Mouse (Mus musculus) CH12.LX (cell line): ENCODE measurements around the gene Nek6. TPM values are rescaled to one million over a fixed set of nuclear protein-coding genes. Genes with fewer than 3 reads are reported as not detected.

Experiments
- DNase-seq: peaks from one replicate; pipeline ENCODE4 v3.0.0-alpha.2; 2013; ENCODE audit errors: extremely low read depth
- H3K27ac ChIP-seq: 2 replicates; pipeline ENCODE4 v1.5.1; 2012; ENCODE audit warnings: low read depth, mild to moderate bottlenecking, control low read depth, moderate library complexity; ENCODE audit not compliant: insufficient read depth
- H3K27me3 ChIP-seq: replicated peaks from 2 replicates; pipeline ENCODE3; 2012; ENCODE audit warnings: inconsistent platforms
- H3K36me3 ChIP-seq, 2 experiments: replicated peaks in 1 of 2; 2 replicates each; pipeline versions ENCODE3 to v1.6.1; 2012; ENCODE audit warnings: inconsistent platforms in 1 of 2, low read length in 1 of 2, mild to moderate bottlenecking in 1 of 2, mixed read lengths in 1 of 2, moderate library complexity in 1 of 2; ENCODE audit not compliant: control insufficient read depth in 1 of 2, insufficient read depth in 1 of 2
- H3K4me1 ChIP-seq, 2 experiments: 2 replicates each; pipeline ENCODE4 v1.6.1; 2012; ENCODE audit warnings: inconsistent platforms in 1 of 2, moderate library complexity in 1 of 2; ENCODE audit not compliant: insufficient read depth in 2 of 2, control insufficient read depth in 1 of 2
- H3K4me2 ChIP-seq: 2 replicates; pipeline ENCODE4 v1.6.1; 2012; ENCODE audit warnings: low read depth, mild to moderate bottlenecking, control low read depth; ENCODE audit not compliant: poor library complexity, insufficient read depth, severe bottlenecking
- H3K4me3 ChIP-seq, 3 experiments: fragments of 150-350 bp in 1 of 3; sonication (generic) in 1 of 3; replicated peaks in 1 of 3; 2 replicates each; pipeline versions ENCODE3 to v1.5.1; 2011 to 2012; ENCODE audit warnings: low read depth in 2 of 3, low read length in 2 of 3, mild to moderate bottlenecking in 2 of 3, moderate library complexity in 2 of 3, control low read depth in 1 of 3, improper control_type of control experiment in 1 of 3, inconsistent platforms in 1 of 3, mixed read lengths in 1 of 3; ENCODE audit not compliant: poor library complexity in 1 of 3
- H3K79me2 ChIP-seq: replicated peaks from 2 replicates; pipeline ENCODE4 v1.6.1; 2012; ENCODE audit warnings: mild to moderate bottlenecking, moderate library complexity; ENCODE audit not compliant: control insufficient read depth, poor library complexity, insufficient read depth, severe bottlenecking; ENCODE audit errors: extremely low read depth
- H3K9ac ChIP-seq: 2 replicates; pipeline ENCODE4 v1.6.1; 2012; ENCODE audit warnings: low read depth, mild to moderate bottlenecking, control low read depth, moderate library complexity; ENCODE audit not compliant: insufficient read depth
- H3K9me3 ChIP-seq: replicated peaks from 2 replicates; pipeline ENCODE3; 2012; ENCODE audit warnings: low read length, inconsistent platforms, mixed read lengths
- BHLHE40 ChIP-seq: IDR thresholded peaks from 2 replicates; pipeline ENCODE4 v1.6.1; 2011; ENCODE audit warnings: mild to moderate bottlenecking, low read depth, low read length, improper control_type of control experiment
- CHD1 ChIP-seq: IDR thresholded peaks from 2 replicates; pipeline ENCODE4 v1.6.1; 2012; ENCODE audit warnings: low read depth, low read length, improper control_type of control experiment, inconsistent platforms
- ETS1 ChIP-seq: conservative IDR thresholded peaks from 2 replicates; pipeline ENCODE4 v1.6.1; 2012; ENCODE audit warnings: low read depth, mild to moderate bottlenecking, inconsistent platforms, low read length, improper control_type of control experiment, moderate library complexity
- MAX ChIP-seq: IDR thresholded peaks from 2 replicates; pipeline ENCODE4 v1.6.1; 2011; ENCODE audit warnings: low read length, improper control_type of control experiment
- MEF2A ChIP-seq: IDR thresholded peaks from 2 replicates; pipeline ENCODE4 v1.6.1; 2014; ENCODE audit warnings: low read depth, mild to moderate bottlenecking, inconsistent platforms, low read length, improper control_type of control experiment, borderline replicate concordance
- NRF1 ChIP-seq: IDR thresholded peaks from 2 replicates; pipeline ENCODE4 v1.6.1; 2014; ENCODE audit warnings: low read depth, mild to moderate bottlenecking, inconsistent platforms, low read length, improper control_type of control experiment, moderate library complexity
- RCOR1 ChIP-seq: conservative IDR thresholded peaks from 2 replicates; pipeline ENCODE4 v1.6.1; 2012; ENCODE audit warnings: low read depth, mild to moderate bottlenecking, inconsistent platforms, low read length, improper control_type of control experiment
- dilution Hi-C: fragments of 300-500 bp; cut with MboI; formaldehyde crosslinking; loops from 2 replicates; pipeline ENCODE4 v1.14.3; 2020; ENCODE audit warnings: low sequenced_read_pairs; ENCODE audit not compliant: extremely low pct_unique_long_range_greater_than_20kb, extremely low pct_ligation_motif_present
- in situ Hi-C: fragments of 300-500 bp; cut with MboI; formaldehyde crosslinking; loops from 3 replicates; pipeline ENCODE4 v1.14.3; 2019; ENCODE audit warnings: low sequenced_read_pairs, low pct_ligation_motif_present, low pct_unique_long_range_greater_than_20kb, mixed read lengths
- polyA plus RNA-seq: library from polyadenylated mRNA; unstranded; fragments of >175 nt; gene quantifications from 2 replicates; pipeline ENCODE4 v1.2.1, GENCODE M21; 2012; ENCODE audit warnings: low read depth; ENCODE audit not compliant: insufficient read length
- total RNA-seq, 2 experiments: library from RNA; depleted of rRNA; stranded (reverse); fragments of 300-350 nt in 1 of 2; fragments of >200 nt in 1 of 2; gene quantifications; 2 replicates each; pipeline ENCODE4 v1.2.3; 2012 to 2014

Gene Nek6
- total and polyA plus RNA-seq, 3 experiments = 31.0 to 39.9 (median 36.7) TPM

DNA sequence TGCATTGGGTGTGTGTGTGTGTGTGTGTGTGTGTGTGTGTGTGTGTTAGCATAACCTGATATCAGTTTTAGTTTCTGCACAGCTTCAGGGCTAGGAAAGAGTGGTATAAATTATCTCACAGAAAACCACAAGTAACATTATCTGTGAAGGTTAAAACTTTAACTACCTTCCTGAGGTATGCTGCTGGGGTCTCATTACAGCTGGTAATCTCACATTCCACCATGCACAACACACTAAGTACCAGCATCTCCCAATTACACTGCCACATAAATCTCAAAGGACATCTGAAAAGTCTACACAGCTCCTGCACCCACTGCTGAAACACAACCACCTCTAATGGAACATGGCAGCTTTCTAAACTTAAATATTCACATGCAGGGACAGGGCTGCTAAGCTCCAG, 89.4 kb downstream of the Nek6 start:
- TF ChIP-seq RCOR1 = no peak
- no peak for TF ChIP-seq CHD1
- TF ChIP-seq MEF2A = no peak
- no peak for TF ChIP-seq NRF1
- dilution Hi-C loops (no loop called here), in situ Hi-C loops (no loop called here)
- Histone ChIP-seq H3K9ac (no peak overlapping the region), H3K9me3 (no peaks in the 10 kb centered on the region), H3K4me1 (no peaks in the 10 kb centered on the region), H3K36me3 (peaks cover 18 to 84% of the 10 kb centered on the region in 2 experiments), H3K27ac (no peak overlapping the region), H3K4me3 (no peak overlapping the region), H3K4me2 (no peak overlapping the region), H3K79me2 (peaks cover 7% of the 10 kb centered on the region; the same call in 1 of the 2 replicates), H3K27me3 (no peaks in the 10 kb centered on the region)
- DNase-seq = no peak

DNA sequence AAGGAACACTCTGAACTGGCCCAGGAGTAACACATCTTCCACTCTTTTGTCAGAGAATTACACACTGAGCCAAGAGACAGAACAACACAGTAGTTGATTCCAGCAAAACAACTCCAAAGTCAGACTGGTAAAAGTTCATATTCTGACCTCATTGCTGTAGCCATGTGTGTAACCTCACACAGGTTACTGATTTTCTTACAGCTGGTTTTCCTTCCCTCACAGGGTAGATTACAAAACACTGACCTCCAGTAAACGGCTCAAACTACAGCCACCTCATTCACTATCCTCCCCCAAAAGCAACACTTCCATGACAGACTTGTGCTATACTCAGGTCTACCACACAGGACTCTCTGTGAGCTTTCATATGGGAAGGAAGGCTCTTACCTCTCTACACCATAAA, 96.3 kb downstream of the Nek6 start:
- no peak overlapping the region for H3K4me2 ChIP-seq
- H3K36me3 ChIP-seq = peaks cover 20 to 66% of the 10 kb centered on the region in 2 experiments
- in situ Hi-C loops (no loop called here), dilution Hi-C loops (no loop called here)
- H3K27me3 ChIP-seq = no peaks in the 10 kb centered on the region
- H3K27ac ChIP-seq = no peak overlapping the region
- H3K79me2 ChIP-seq = peaks cover 22% of the 10 kb centered on the region
- H3K9me3 ChIP-seq = no peaks in the 10 kb centered on the region
- no peak overlapping the region for H3K4me3 ChIP-seq
- no peak overlapping the region for H3K9ac ChIP-seq
- no peak for DNase-seq
- TF ChIP-seq BHLHE40 (no peak), ETS1 (0 out of 2 replicates have a peak, but pooled peaks have one; percentile 12)
- peaks cover 15 to 58% of the 10 kb centered on the region in 2 experiments for H3K4me1 ChIP-seq

DNA sequence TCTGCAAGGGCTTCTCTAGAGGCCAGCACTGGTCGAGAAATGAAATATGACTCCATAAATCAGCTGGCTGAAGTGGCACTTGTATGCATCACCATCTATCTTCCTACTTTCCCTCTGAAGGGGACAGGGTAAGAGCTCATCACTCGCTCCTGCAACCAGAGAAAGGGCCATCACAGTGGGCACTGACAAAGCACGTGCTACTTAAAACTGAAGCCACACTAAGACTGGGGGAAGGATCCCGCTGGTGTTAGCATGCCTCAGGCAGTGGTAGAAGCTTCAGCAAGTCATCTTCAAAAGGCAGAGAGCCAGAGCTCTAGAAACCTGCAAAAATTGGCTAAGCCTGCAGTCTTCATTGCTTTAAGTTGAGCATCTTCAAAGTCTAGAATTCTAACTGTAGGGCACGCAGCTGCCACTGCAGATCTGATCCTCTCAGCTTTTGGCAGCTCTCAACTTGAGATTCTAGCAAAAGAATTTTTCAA, 97.4 kb downstream of the Nek6 start:
- no peak for DNase-seq
- no peak overlapping the region for H3K9ac ChIP-seq
- no peak overlapping the region for H3K4me3 ChIP-seq
- no peak overlapping the region for H3K4me2 ChIP-seq
- peaks cover 14 to 69% of the 10 kb centered on the region in 2 experiments for H3K36me3 ChIP-seq
- peaks cover 27% of the 10 kb centered on the region for H3K79me2 ChIP-seq
- H3K27me3 ChIP-seq = no peaks in the 10 kb centered on the region
- peaks cover 15 to 69% of the 10 kb centered on the region in 2 experiments for H3K4me1 ChIP-seq
- dilution Hi-C loops = no loop called here
- H3K9me3 ChIP-seq = no peaks in the 10 kb centered on the region
- H3K27ac ChIP-seq = no peak overlapping the region
- in situ Hi-C loops = no loop called here
- no peak for TF ChIP-seq MAX
